Mouse (Mus musculus) G1E (cell line): ENCODE measurements around the gene Dnajb1. TPM values are rescaled to one million over a fixed set of nuclear protein-coding genes. Genes with fewer than 3 reads are reported as not detected.

ENCODE experiments used
- ATAC-seq: 2 replicates; pipeline ENCODE4 v1.8.0; 2016; ENCODE audit warnings: mild to moderate bottlenecking; ENCODE audit not compliant: insufficient number of reproducible peaks, poor library complexity, low FRiP score, severe bottlenecking; ENCODE audit errors: extremely low read depth
- DNase-seq: peaks from one replicate; pipeline ENCODE4 v3.0.0; 2012; ENCODE audit warnings: low spot score
- H3K27me3 ChIP-seq: 2 replicates; pipeline ENCODE4 v1.6.1; 2012; ENCODE audit warnings: mild to moderate bottlenecking, low read length, inconsistent platforms; ENCODE audit not compliant: insufficient read depth
- H3K36me3 ChIP-seq: replicated peaks from 2 replicates; pipeline ENCODE3; 2012; ENCODE audit warnings: mild to moderate bottlenecking, inconsistent platforms
- H3K4me1 ChIP-seq: 2 replicates; pipeline ENCODE4 v1.6.1; 2012; ENCODE audit warnings: low read depth, low read length, inconsistent platforms, mixed read lengths; ENCODE audit not compliant: insufficient read depth
- H3K4me3 ChIP-seq: 2 replicates; pipeline ENCODE4 v1.5.1; 2012; ENCODE audit warnings: low read depth, mild to moderate bottlenecking, inconsistent platforms, low read length, moderate library complexity, mixed read lengths
- H3K9me3 ChIP-seq: replicated peaks from 2 replicates; pipeline ENCODE4 v1.6.1; 2012; ENCODE audit warnings: inconsistent platforms
- CTCF ChIP-seq: IDR thresholded peaks from 2 replicates; pipeline ENCODE4 v1.5.1; 2012; ENCODE audit warnings: low read depth, low read length, inconsistent platforms, mixed read lengths
- GATA1 ChIP-seq: IDR thresholded peaks from 2 replicates; pipeline ENCODE4 v1.6.1; 2012; ENCODE audit warnings: borderline replicate concordance, low read length, inconsistent platforms, mixed read lengths
- GATA2 ChIP-seq: IDR thresholded peaks from 2 replicates; pipeline ENCODE4 v1.6.1; 2012; ENCODE audit warnings: low read depth, low read length, inconsistent platforms, borderline replicate concordance
- POLR2AphosphoS5 ChIP-seq: IDR thresholded peaks from 2 replicates; pipeline ENCODE4 v1.6.1; 2012; ENCODE audit warnings: low read depth, low read length, inconsistent platforms; ENCODE audit not compliant: insufficient replicate concordance
- TAL1 ChIP-seq: conservative IDR thresholded peaks from 2 replicates; pipeline ENCODE4 v1.6.1; 2012; ENCODE audit warnings: low read depth, low read length, inconsistent platforms, mixed read lengths
- polyA plus RNA-seq: library from polyadenylated mRNA; stranded (reverse); fragments of >175 nt; gene quantifications from 2 replicates; pipeline ENCODE4 v1.2.3, GENCODE M21; 2012
- total RNA-seq, 2 experiments: library from RNA; stranded (forward) in 1 of 2; stranded (reverse) in 1 of 2; fragments of 200-1000 nt in 1 of 2; fragments of >200 nt in 1 of 2; fragmentation: Nextera tagmentation in 1 of 2; gene quantifications; 2 replicates each; pipeline ENCODE4 v1.2.3; 2014 to 2017

Dnajb1 gene
- total RNA-seq (2014; fragmentation: Nextera tagmentation) (44.4 and 44.8 TPM in 2 replicates), total RNA-seq (2017) (37.8 and 37.9 TPM in 2 replicates), polyA plus RNA-seq (36.0 and 42.1 TPM in 2 replicates)

- Histone ChIP-seq H3K36me3 (peaks cover 53% of the 10 kb centered on the region), H3K4me1 (peaks cover 56% of the 10 kb centered on the region), H3K27me3 (no peaks in the 10 kb centered on the region), H3K4me3 (peak within 1 kb of the TSS; percentile 82), H3K9me3 (no peaks in the 10 kb centered on the region)
- ATAC-seq: peak; percentile 96
- TF ChIP-seq GATA1 (no peak), CTCF (no peak), GATA2 (no peak), TAL1 (no peak), POLR2AphosphoS5 (no peak)
- DNase-seq: peak; percentile 98
Observed at GRCm38 (mm10) chr8:83607661-83608397, at the start of gene Dnajb1, which contains the start of gene Tecr. Gene Dnajb1 (plus strand): TSS chr8:83608193. Gene Tecr (minus strand): TSS chr8:83607971.

- TF ChIP-seq GATA2 (no peak), CTCF (no peak), GATA1 (no peak), POLR2AphosphoS5 (no peak), TAL1 (no peak)
- H3K36me3 ChIP-seq: no peaks in the 10 kb centered on the region
- ATAC-seq: no peak
- DNase-seq: no peak
- no peak overlapping the region for H3K4me3 ChIP-seq
- peaks cover 19% of the 10 kb centered on the region for H3K4me1 ChIP-seq
- H3K9me3 ChIP-seq: no peaks in the 10 kb centered on the region
- peaks cover 13% of the 10 kb centered on the region for H3K27me3 ChIP-seq
Observed at GRCm38 (mm10) chr8:83562669-83563068, 45.3 kb upstream of the Dnajb1 start.

- H3K4me3 ChIP-seq: no peak overlapping the region
- TF ChIP-seq GATA2: no peak
- TF ChIP-seq POLR2AphosphoS5: no peak
- no peak for TF ChIP-seq GATA1
- no peak for TF ChIP-seq TAL1
- no peak for TF ChIP-seq CTCF
- peaks cover 25% of the 10 kb centered on the region for H3K4me1 ChIP-seq
- peaks cover 3% of the 10 kb centered on the region for H3K36me3 ChIP-seq
- DNase-seq (no peak), ATAC-seq (no peak)
- no peaks in the 10 kb centered on the region for H3K9me3 ChIP-seq
- peaks cover 13% of the 10 kb centered on the region for H3K27me3 ChIP-seq
Observed at GRCm38 (mm10) chr8:83563246-83563645, 44.7 kb upstream of the Dnajb1 start.

- Histone ChIP-seq H3K9me3 (no peaks in the 10 kb centered on the region), H3K4me3 (peak overlapping the region; percentile 85; the same call in 1 of the 2 replicates), H3K4me1 (peaks cover 42% of the 10 kb centered on the region), H3K27me3 (peaks cover 13% of the 10 kb centered on the region), H3K36me3 (peaks cover 29% of the 10 kb centered on the region)
- TF ChIP-seq GATA2 (no peak), GATA1 (no peak), TAL1 (no peak), CTCF (no peak), POLR2AphosphoS5 (no peak)
- ATAC-seq (no peak), DNase-seq (no peak)
Observed at GRCm38 (mm10) chr8:83565731-83566375, 42.1 kb upstream of the Dnajb1 start.

- peaks cover 37% of the 10 kb centered on the region for H3K36me3 ChIP-seq
- H3K27me3 ChIP-seq: peaks cover 9% of the 10 kb centered on the region
- H3K4me3 ChIP-seq: peak within 1 kb of the TSS; percentile 85
- TF ChIP-seq CTCF: no peak
- TF ChIP-seq GATA2: no peak
- TF ChIP-seq POLR2AphosphoS5: no peak
- no peak for TF ChIP-seq GATA1
- no peak for TF ChIP-seq TAL1
- H3K9me3 ChIP-seq: no peaks in the 10 kb centered on the region
- peak; percentile 77 for DNase-seq
- H3K4me1 ChIP-seq: peaks cover 45% of the 10 kb centered on the region
- peak; percentile 82 for ATAC-seq
Observed at GRCm38 (mm10) chr8:83566469-83567395, 41.3 kb upstream of the Dnajb1 start, which contains the start of gene Ndufb7. Gene Ndufb7 (plus strand): TSS chr8:83566671.
